Mouse (Mus musculus) ZHBTc4 (cell line): ENCODE results near the gene Bnipl.

ENCODE experiments used
- DNase-seq: peaks from one replicate; pipeline ENCODE4 v3.0.0-alpha.2; 2011; ENCODE audit warnings: low read depth, low spot score

Bnipl gene

GRCm38 (mm10) chr3:95250783-95251424 lies at the start of gene Bnipl:
Bnipl (minus strand) TSS chr3:95251193.
- DNase-seq, result no peak

GRCm38 (mm10) chr3:95298018-95298417 lies 47.0 kb upstream of the Bnipl start:
- DNase-seq, result no peak

GRCm38 (mm10) chr3:95296103-95296469 lies 45.1 kb upstream of the Bnipl start:
- DNase-seq, result peak; percentile 88

GRCm38 (mm10) chr3:95295321-95296102 lies 44.5 kb upstream of the Bnipl start:
- DNase-seq, result peak; percentile 63

GRCm38 (mm10) chr3:95294718-95295117 lies 43.7 kb upstream of the Bnipl start:
- no peak for DNase-seq

GRCm38 (mm10) chr3:95294316-95294715 lies 43.3 kb upstream of the Bnipl start:
- no peak for DNase-seq

GRCm38 (mm10) chr3:95293537-95293936 lies 42.5 kb upstream of the Bnipl start:
- no peak for DNase-seq

GRCm38 (mm10) chr3:95292899-95293298 lies 41.9 kb upstream of the Bnipl start:
- no peak for DNase-seq

- DNase-seq, result no peak
Observed at GRCm38 (mm10) chr3:95291041-95291440, 40.0 kb upstream of the Bnipl start.

- peak; percentile 56 for DNase-seq
Observed at GRCm38 (mm10) chr3:95290156-95290555, 39.2 kb upstream of the Bnipl start.

- DNase-seq, result no peak
Observed at GRCm38 (mm10) chr3:95289419-95289818, 38.4 kb upstream of the Bnipl start.

GRCm38 (mm10) chr3:95287541-95287940 lies 36.5 kb upstream of the Bnipl start:
- DNase-seq, result no peak

GRCm38 (mm10) chr3:95286510-95286909 lies 35.5 kb upstream of the Bnipl start:
- DNase-seq, result peak; percentile 55

GRCm38 (mm10) chr3:95286011-95286410 lies 35.0 kb upstream of the Bnipl start:
- no peak for DNase-seq

GRCm38 (mm10) chr3:95285390-95285789 lies 34.4 kb upstream of the Bnipl start:
- no peak for DNase-seq

GRCm38 (mm10) chr3:95284501-95285281 lies 33.7 kb upstream of the Bnipl start:
- no peak for DNase-seq

- DNase-seq, result no peak
Observed at GRCm38 (mm10) chr3:95284062-95284461, 33.1 kb upstream of the Bnipl start.

GRCm38 (mm10) chr3:95283589-95283941 lies 32.6 kb upstream of the Bnipl start:
- DNase-seq, result no peak

GRCm38 (mm10) chr3:95282865-95283588 lies 32.0 kb upstream of the Bnipl start:
- DNase-seq, result peak; percentile 94

GRCm38 (mm10) chr3:95282381-95282864 lies 31.4 kb upstream of the Bnipl start:
- DNase-seq, result peak; percentile 25
